Mouse (Mus musculus) heart, adult 10 weeks (tissue): ENCODE results near the gene St3gal6. TPM values are rescaled to one million over a fixed set of nuclear protein-coding genes. Genes with fewer than 3 reads are reported as not detected.

Source experiments
- polyA plus RNA-seq: library from polyadenylated mRNA; stranded (reverse); fragments of 350-450 nt; fragmentation: Illumina TruSeq; extraction: RNeasy Lipid Tissue Mini Kit (QIAGEN cat#74804); gene quantifications from one replicate; pipeline ENCODE4 v1.2.3, GENCODE M21; 2014; ENCODE audit warnings: low read depth, low replicate concordance

St3gal6 gene
- polyA plus RNA-seq, result 45.2 TPM

DNA sequence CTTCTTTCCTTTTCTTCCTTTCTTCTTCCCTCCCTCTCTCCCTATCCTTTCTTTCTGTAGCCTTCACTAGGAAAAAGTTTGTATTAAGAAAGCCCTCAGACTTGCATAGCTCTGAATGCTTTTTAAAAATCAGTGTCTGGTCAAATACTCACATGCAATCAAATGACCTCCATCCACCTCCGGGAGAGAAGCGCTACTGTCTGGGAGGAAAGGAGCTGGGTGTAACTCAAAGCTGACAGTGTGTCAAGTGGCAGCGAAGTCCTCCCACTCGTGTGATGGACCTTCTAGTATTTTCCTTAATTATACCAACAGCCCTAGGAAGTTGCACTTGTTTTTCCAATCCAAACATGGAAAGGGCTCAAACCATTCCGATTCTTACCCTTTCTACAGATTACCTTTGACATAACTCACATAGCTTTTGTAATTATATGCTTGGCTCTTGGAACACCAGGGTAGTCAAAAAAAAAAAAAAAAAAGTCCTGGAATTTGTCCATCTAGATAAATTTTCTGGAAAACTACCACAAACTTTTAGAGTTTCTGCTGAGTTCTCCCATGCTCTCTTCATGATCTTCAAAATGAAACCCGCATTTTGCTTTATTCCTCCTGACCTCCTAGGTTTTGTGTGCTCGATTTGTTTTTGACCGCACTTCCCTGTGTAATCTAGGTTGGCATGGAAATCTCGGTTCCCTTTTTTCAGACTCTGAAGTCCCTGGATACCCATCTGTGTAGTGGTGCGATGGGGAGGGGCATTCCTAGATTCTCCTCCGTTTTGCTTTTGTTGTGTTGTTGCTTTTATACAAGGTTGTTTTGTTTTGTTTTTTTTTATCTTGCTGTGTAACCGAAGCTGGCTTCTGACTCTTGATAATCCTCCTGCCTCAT lies at the start of gene St3gal6:
TSS of gene St3gal6 (minus strand) at position 272 of the 879 bp plus-strand sequence.

Other genes with a start within 250 kb of the St3gal6 start
- 12.0 TPM for gene Dcbld2, start 115.8 kb downstream of the St3gal6 start, polyA plus RNA-seq
- not detected for gene Gm813, start 92.7 kb upstream of the St3gal6 start, polyA plus RNA-seq
- gene E330017A01Rik, start 114.5 kb upstream of the St3gal6 start, polyA plus RNA-seq, result not detected
- 37.1 TPM for gene Cpox, start 146.0 kb upstream of the St3gal6 start, polyA plus RNA-seq
- not detected for gene Gpr15, start 194.8 kb upstream of the St3gal6 start, polyA plus RNA-seq
- gene Cldnd1, start 203.7 kb upstream of the St3gal6 start, polyA plus RNA-seq, result 39.5 TPM
- not detected for gene Olfr172, start 238.9 kb upstream of the St3gal6 start, polyA plus RNA-seq